Mouse (Mus musculus) adrenal gland, postnatal 14 days (tissue): ENCODE results near the gene Itpr1. TPM values are rescaled to one million over a fixed set of nuclear protein-coding genes. Genes with fewer than 3 reads are reported as not detected.

Source experiments
- DNase-seq: peaks from one replicate; pipeline ENCODE4 v3.0.0; 2021; ENCODE audit warnings: mixed read lengths
- total RNA-seq: library from RNA; stranded (reverse); gene quantifications from 2 replicates; pipeline ENCODE4 v1.2.3, GENCODE M21; 2021

The Itpr1 gene
- total RNA-seq, 1 experiment from 2014 or later, result 121 TPM

- DNase-seq, result no peak
Observed at GRCm38 (mm10) chr6:108401412-108401955, 188.6 kb downstream of the Itpr1 start.

- no peak for DNase-seq
Observed at GRCm38 (mm10) chr6:108404736-108405135, 191.8 kb downstream of the Itpr1 start.

- peak; percentile 69 for DNase-seq
Observed at GRCm38 (mm10) chr6:108408053-108408452, 195.2 kb downstream of the Itpr1 start.

DNA sequence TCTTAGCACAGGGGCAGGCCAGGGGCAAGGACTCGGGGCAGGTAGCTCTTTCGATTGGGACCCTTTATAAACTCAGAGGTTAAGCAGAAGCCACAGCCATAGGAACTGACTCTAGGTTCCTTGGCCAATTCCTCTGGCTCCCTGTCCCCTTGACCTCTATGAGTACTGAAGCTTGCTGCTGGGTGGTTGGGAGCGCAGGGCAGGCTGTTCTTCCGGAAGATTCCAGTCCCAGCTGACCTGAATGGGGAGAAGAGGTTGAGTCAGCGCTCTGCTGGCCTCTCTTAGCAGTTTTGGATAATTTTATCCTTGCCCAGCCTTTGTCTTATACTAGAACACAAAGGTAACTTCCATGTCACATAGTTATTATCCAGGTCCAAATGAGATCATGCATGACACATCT lies 195.8 kb downstream of the Itpr1 start:
- peak; percentile 25 for DNase-seq

DNA sequence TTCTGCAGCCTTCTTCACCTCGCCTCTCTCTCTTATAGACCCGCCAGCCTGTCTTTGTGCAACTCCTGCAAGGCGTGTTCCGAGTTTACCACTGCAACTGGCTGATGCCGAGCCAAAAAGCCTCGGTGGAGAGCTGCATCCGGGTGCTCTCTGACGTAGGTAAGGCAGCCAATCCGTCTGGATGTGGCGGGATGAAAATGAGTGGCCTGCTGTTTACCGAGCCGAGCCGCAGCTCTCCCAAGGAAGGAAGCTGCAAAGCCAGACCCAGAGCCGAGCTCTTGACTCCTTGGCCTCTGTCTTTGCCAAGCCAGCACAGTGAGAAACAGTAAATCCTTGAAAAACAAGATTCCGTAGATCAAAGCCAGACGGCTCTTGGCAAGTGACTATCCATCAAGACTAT lies 197.9 kb downstream of the Itpr1 start:
- DNase-seq, result peak; percentile 70

DNA sequence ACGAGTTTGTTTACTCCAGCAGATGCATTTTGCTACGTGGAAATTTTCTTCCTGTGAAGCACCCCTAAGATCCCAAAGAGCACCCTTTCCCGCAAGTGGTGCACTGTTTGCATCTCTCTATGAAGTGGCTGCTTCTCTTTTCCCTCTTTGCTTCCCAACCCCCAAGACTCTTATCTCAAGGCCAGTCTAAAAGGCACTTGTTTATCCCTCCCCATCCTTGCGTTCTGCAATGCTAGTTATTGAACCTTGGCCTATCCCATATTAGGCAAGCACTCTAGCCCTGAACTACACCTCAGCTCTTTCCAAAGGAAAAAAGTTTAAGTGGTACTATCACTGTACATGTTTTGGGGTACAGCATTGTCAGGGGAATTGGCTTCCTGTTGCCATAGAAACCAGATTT lies 198.3 kb downstream of the Itpr1 start:
- no peak for DNase-seq

DNA sequence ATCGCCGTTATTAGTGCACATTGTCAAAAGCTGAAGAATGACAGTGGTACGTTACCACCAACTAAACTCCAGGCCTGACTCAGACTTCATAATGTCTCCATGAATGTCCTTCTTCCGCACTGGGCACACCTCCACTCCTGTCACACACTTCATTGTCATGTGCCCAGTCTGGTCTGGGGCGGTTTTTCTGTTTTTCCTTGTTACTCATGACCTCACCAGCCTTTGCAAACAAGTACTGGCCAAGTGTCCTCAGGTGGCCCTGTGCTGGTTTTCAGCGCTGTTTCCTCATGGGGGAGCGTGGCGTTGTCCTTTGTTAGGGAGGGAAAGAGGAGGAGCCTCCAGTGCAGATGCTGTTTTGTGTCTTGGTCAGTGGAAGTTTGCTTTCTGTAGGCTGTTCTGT lies 200.1 kb downstream of the Itpr1 start:
- peak; percentile 41 for DNase-seq

- DNase-seq, result no peak
Observed at GRCm38 (mm10) chr6:108413593-108413992, 200.7 kb downstream of the Itpr1 start.

DNA sequence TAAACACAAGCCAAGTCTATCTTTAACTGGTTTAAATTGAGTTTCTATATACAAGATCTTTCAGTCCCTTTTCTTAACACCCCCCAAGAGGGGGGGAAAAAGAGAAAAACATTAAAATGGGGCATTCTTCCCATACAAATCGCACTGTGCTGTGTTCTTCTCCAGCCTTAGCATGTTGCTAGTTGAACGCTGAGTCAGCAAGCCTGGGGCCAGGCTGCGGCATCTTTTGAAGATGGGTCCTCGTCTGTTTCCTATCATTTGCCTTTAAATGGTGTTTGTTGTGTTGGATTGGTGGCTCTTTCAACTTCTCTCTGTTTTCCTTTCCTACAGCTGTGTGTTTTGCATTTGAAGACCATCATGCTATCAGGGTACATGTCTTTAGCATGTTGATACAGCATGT lies 203.0 kb downstream of the Itpr1 start:
- no peak for DNase-seq

DNA sequence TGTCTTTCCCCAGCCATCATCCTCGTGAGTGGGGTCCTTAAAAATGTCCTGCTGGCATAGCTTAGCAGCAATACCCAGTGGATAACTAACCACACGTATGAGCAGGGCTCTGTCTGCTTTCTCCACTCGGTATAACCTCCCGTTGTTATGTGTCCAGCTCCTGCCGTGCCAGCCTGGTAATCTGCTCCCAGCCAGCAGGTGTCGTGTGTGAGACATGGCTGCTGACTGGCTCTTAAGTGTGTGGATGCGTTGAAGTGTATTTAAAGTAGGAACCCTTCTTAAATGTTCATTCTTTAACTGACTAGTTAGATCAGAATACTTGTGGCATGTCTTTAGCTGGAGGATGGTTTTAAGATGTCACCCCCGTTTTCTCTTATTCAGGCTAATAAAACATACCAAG lies 204.6 kb downstream of the Itpr1 start:
- peak; percentile 75 for DNase-seq

DNA sequence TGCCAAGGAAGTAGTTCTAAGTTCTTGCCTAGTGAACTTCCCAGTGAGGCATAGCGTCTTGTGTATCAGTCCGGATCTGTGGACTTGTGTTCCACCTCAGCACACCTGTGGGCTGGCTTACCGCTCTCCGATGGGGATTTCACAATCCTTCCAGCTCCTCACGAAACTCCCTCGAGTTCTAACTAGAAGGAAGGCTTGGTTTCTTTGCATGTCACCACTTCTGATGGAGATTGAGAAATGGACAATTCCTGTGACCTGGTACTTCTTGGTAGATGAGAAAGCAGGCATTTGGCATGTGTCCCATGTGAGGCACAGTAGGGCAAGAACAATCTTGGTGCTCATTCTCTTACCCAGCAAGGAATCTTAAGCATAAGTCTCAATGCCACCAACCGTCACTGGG lies 205.3 kb downstream of the Itpr1 start:
- DNase-seq, result no peak

- no peak for DNase-seq
Observed at GRCm38 (mm10) chr6:108424749-108425584, 212.1 kb downstream of the Itpr1 start.

GRCm38 (mm10) chr6:108426789-108427188 lies 213.9 kb downstream of the Itpr1 start:
- peak; percentile 94 for DNase-seq

GRCm38 (mm10) chr6:108428383-108428782 lies 215.5 kb downstream of the Itpr1 start:
- no peak for DNase-seq

GRCm38 (mm10) chr6:108429950-108430349 lies 217.1 kb downstream of the Itpr1 start:
- peak; percentile 75 for DNase-seq

GRCm38 (mm10) chr6:108431193-108431592 lies 218.3 kb downstream of the Itpr1 start:
- no peak for DNase-seq

GRCm38 (mm10) chr6:108432836-108433235 lies 219.9 kb downstream of the Itpr1 start:
- DNase-seq, result no peak

GRCm38 (mm10) chr6:108434816-108435215 lies 221.9 kb downstream of the Itpr1 start:
- DNase-seq, result no peak

GRCm38 (mm10) chr6:108435467-108435866 lies 222.6 kb downstream of the Itpr1 start:
- DNase-seq, result no peak

DNA sequence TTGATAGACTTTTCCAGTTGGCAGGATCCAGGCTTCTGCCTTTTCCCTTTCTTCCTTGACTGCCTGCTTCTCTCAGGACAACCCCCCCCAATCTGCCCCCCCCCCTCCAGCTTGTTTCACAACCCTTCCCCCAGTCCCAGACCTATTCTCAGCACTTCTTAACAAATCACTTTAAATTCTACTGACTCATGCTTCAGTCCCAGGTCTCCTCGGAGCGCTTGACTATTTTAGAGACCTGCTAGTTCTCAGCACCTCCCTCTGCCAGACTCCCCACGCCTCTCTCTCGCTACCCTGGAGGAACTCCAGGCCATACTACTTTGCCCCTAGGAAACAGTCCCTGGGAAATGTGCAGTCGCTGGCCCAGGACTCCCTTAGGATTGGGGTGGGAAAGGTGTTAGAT lies 223.7 kb downstream of the Itpr1 start:
- peak; percentile 37 for DNase-seq

DNA sequence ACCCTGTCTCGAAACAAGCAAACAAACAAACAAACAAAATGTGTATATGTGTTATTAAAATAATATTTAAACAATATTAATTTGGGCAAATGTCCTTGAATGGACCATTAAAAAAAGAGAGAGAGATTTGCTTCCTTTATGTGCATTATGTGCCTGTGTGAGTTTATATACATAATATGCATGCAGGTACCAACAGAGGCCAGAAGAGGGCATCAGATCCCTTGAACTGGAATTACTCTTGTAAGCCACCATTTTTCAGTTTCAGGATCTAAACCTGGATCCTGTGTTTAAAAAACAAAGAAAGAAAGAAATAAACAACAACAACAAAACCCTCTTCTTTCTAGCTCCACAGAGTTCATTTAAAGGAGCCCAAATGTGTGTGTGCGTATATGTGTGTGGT lies 228.4 kb downstream of the Itpr1 start:
- DNase-seq, result no peak

- DNase-seq, result no peak
Observed at GRCm38 (mm10) chr6:108442291-108442690, 229.4 kb downstream of the Itpr1 start.

- peak; percentile 62 for DNase-seq
Observed at GRCm38 (mm10) chr6:108444435-108444834, 231.5 kb downstream of the Itpr1 start.

- DNase-seq, result no peak
Observed at GRCm38 (mm10) chr6:108445006-108445405, 232.1 kb downstream of the Itpr1 start.
